Mouse (Mus musculus): ENCODE measurements around the gene Cdc42ep2. TPM values are rescaled to one million over a fixed set of nuclear protein-coding genes. Genes with fewer than 3 reads are reported as not detected.
A peak's percentile ranks its signal among the peaks of the same experiment; 100 is the strongest.

Gene Cdc42ep2
- total RNA-seq (2021), result 10 to 100 TPM; 16.6 to 20.9 TPM
- long read RNA-seq, experiment 1, transcript Cdc42ep2-201 (2 exons, 3,411 nt), result major isoform, 43 of 46 reads
- long read RNA-seq, experiment 1, partial matches to known transcripts, result 0 of 46 reads
- long read RNA-seq, experiment 1, other reads (novel, unspliced or antisense), result 3 of 46 reads
- long read RNA-seq, experiment 2, transcript Cdc42ep2-201 (2 exons, 3,411 nt), result major isoform, 44 of 45 reads
- long read RNA-seq, experiment 2, partial matches to known transcripts, result 0 of 45 reads
- long read RNA-seq, experiment 2, other reads (novel, unspliced or antisense), result 1 of 45 reads

- DNase-seq, result peak; percentile 97
Measured at GRCm38 (mm10) chr19:5924713-5925093, at the start of gene Cdc42ep2. Gene Cdc42ep2, minus strand, starts transcription at chr19:5924816.

GRCm38 (mm10) chr19:5967664-5968063, 43.0 kb upstream of the Cdc42ep2 start:
- DNase-seq, result no peak

GRCm38 (mm10) chr19:5966786-5967185, 42.2 kb upstream of the Cdc42ep2 start:
- DNase-seq, result no peak

DNA sequence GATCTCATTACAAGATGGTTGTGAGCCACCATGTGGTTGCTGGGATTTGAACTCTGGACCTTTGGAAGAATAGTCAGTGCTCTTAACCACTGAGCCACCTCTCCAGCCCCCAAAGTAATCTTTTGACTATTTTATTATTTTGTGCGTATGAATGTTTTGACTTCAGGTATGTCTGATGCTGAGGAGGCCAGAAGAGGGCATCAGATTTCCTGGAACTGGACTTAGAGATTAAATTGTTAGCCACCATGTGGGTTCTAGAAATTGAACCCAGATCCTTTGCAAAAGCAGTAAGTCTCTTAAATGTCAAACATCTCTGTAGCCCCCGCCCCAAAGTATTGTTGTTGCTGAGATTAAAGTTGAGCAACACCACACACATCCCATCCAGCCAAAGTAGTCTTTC, 41.3 kb upstream of the Cdc42ep2 start:
- no peak for DNase-seq

- peak; percentile 78 for DNase-seq
Measured at GRCm38 (mm10) chr19:5965280-5965679, 40.7 kb upstream of the Cdc42ep2 start.

DNA sequence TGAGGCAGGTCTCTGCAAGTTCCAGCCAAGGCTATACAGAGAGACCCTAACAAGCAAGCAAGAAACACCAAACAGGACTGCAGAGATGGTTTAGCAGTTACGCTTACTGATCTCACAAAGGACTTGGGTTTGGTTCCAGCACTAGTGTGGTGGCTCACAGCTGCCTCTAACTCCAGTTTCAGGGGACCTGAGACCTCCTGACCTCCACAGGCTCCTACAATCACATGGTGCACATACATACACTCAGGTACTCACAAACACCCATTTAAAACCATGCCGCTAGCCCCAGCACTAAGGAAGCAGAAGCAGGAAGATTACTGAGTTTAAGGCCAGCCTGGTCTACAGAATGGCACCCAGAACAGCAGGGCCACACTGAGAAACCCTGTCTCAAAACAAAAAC, 40.2 kb upstream of the Cdc42ep2 start:
- no peak for DNase-seq

DNA sequence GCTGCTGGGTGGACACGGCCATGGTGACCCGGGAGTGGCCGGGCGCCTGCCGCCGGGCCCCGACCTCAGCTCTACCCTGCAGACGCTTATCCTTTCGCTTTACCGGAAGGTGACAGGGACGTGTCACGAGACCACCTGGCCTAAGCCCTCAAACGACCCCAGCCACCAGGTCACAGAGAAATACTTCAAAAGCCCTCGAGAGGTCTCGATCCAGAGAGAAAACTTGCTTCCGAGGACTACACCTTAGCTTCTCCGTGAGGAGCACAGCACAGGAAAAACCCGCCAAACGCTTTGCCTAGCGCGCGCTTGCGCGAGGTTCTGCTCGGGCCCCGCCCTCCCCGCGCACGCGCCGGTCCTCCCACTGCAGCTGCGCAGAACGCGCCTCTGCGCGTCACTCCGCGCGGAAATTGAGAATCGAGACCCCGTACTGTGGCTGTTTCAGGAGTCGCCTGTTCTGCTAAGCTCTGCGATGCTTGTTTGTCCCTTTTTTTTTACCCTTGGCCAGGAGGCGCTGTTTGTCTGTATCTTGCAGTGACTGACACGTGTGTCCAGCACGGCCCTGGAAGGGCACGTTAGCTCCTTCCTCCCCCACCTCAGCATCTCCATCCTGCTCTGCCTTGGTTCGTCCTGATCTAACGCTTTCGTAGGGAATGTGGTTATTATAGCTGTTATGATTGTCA, 39.4 kb upstream of the Cdc42ep2 start, which contains the start of gene Pola2:
TSS of gene Pola2 (minus strand) at position 320 of the 680 bp plus-strand sequence.
- DNase-seq, result peak; percentile 88

DNA sequence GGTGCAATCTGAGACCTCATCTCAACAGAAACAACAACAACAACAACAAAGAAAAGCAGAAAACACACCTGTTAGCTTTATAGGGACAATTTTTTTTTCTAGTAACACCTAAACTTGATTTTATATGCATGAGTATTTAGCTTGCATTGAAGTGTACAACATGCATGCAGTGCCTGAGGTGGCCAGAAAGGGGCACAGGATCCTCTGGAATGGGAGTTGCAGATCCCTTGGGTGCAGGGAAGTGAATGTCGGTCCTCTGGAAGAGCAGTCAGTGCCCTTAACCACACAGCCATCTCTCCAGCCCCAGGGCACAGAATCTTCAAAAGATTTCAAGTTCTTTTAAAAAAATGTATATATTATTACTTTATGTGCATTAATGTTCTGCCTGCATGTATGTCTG, 38.0 kb upstream of the Cdc42ep2 start:
- no peak for DNase-seq

- no peak for DNase-seq
Measured at GRCm38 (mm10) chr19:5957371-5957770, 32.8 kb upstream of the Cdc42ep2 start.

GRCm38 (mm10) chr19:5956685-5957084, 32.1 kb upstream of the Cdc42ep2 start:
- peak; percentile 82 for DNase-seq

GRCm38 (mm10) chr19:5955704-5956670, 31.4 kb upstream of the Cdc42ep2 start:
- DNase-seq, result no peak

DNA sequence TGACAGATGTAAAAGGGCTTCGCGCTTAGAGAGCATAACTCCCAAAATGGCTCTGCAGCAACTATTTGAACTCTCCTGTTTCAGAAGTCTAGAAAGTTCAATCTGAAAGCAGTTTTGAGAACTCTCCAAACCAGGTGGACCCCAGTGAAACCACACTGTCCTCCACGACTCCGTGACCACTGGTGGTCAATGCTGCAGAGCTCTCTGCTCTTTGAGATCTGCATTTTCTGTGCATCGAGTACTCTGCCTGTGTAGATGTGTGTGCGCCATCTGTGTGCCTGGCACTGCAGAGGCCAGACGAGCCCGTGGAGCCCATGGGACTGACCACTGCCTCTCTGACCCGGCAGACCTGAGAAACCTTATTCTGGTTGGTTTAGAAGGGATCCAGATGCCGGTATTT, 30.3 kb upstream of the Cdc42ep2 start:
- no peak for DNase-seq

DNA sequence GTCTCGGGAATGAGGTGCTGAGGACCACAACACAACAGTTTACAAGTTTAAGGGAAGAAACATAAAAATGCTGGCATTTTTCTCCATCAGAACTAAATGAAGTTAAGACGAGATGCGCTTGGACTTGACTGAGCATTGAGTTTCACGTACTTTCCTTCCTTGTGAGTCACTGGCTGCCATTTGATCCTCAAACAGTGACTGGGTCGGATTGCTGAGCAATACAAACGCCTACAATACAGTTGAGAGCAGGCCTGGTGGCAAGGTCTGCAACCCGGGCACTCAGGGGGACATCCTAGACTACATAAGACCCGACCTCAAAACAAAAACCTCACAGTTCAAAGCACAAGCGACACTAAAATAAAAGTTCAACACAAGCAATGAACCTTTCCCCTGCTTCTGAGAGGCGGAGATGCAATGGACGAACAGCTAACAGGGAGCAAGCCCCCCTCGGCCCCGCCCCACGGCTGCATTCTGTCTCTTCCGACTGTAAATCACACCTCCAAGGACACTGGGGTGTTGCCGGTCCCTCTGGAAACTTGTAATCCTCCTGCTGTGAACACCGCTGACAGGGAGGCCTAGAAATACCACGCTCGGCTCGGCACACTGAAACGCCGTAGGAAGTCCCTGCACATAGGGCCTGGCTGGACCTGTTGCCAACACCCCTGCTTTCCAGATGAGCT, 29.6 kb upstream of the Cdc42ep2 start:
- DNase-seq, result no peak

DNA sequence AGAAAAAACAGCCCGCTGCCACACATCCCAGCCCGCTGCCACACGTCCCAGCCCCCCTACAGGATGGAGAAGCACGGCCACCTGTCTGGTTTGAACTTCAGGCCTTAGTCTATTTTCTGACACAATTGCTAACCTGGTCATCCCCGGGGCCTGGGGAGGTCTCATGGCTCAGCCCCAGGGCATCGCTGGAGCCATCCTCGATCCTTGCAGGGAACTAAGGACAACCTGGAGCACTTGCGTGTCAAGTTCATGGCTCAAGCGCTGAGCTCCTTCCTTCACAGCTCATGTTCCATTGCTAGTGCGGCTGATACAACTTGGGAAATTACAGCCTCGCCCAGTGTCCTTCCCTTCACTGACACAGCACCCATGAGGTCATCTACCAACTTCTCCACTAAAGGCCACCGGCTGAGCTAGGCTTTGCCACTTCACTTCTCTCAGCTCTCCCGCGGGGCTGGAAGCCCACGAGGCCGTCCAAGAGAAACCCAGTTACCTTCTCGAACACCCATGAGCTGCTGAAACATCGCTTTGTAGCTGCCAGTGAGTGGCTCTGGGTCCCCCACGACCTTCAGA, 28.7 kb upstream of the Cdc42ep2 start:
- no peak for DNase-seq

- no peak for DNase-seq
Measured at GRCm38 (mm10) chr19:5952071-5952691, 27.6 kb upstream of the Cdc42ep2 start.

- no peak for DNase-seq
Measured at GRCm38 (mm10) chr19:5951631-5952030, 27.0 kb upstream of the Cdc42ep2 start.

GRCm38 (mm10) chr19:5950218-5950617, 25.6 kb upstream of the Cdc42ep2 start:
- no peak for DNase-seq

DNA sequence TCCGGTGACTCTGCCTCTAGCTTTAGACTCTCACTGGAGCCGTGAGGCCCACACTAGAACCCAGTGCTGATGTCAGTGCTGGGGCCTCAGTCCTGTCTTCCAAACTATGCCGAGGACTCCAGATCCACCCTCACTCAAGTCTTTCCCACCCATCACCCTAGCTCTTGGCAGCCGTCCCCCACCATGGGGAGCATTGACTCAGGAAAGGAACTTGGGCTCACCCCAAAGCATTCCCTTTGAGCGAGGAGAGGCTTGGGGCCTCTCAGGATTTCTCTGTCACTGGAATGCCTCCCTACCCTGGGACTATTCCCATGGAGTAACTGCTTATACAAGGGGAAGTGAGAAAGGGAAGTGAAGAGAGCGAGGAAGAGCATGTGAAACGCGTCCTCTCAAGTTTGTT, 21.3 kb upstream of the Cdc42ep2 start:
- no peak for DNase-seq

- no peak for DNase-seq
Measured at GRCm38 (mm10) chr19:5945027-5945426, 20.4 kb upstream of the Cdc42ep2 start.

DNA sequence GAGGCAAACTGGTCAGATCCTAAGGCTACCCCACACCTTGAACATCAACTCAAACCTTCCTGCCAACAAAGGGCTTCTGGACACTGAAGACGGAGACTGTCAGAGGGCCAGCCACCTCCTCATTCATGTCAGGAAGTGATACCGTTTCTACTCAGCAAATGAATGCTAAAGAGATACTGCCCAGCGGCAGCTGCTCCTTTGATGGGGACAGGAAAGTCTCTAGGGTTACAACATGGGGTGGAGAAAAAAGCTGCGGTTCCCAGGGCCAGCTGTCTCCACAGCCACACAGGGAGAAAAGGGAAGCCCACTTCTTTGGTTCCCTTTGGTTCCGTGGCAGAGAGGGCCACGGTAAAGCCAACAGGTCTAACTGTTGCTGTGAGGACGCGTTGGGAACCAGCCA, 19.5 kb upstream of the Cdc42ep2 start:
- DNase-seq, result no peak

GRCm38 (mm10) chr19:5943404-5943803, 18.8 kb upstream of the Cdc42ep2 start:
- no peak for DNase-seq

All from gastrocnemius, postnatal 10 days (tissue).